Mouse (Mus musculus): ENCODE results near the gene Eef1e1. TPM values are rescaled to one million over a fixed set of nuclear protein-coding genes. Genes with fewer than 3 reads are reported as not detected.

Gene Eef1e1
- polyA plus RNA-seq, 1 experiment = 44.7 TPM

GRCm38 (mm10) chr13:38616887-38617286 lies 42.0 kb downstream of the Eef1e1 start:
- Histone ChIP-seq H3K36me3 (ENCODE audit: control insufficient read depth, insufficient read depth) (no peaks in the 10 kb centered on the region), H3K4me2 (ENCODE audit: low read depth) (no peak overlapping the region), H3K79me2 (ENCODE audit: control insufficient read depth, insufficient read depth) (no peaks in the 10 kb centered on the region), H3K4me3 (no peak overlapping the region), H3ac (ENCODE audit: control insufficient read depth, insufficient read length) (no peak overlapping the region), H3K27me3 (ENCODE audit: control insufficient read depth, insufficient read depth, insufficient read length) (no peaks in the 10 kb centered on the region)
- TF ChIP-seq TCF12 (IDR thresholded peaks at IDR 0.05; ENCODE audit: insufficient read depth, poor library complexity, severe bottlenecking) = no peak
- TF ChIP-seq MYOD1 (IDR thresholded peaks at IDR 0.05; ENCODE audit: control insufficient read depth in 1 of 3, insufficient read length in 2 of 3, low read depth in 2 of 3) = no peak
- TF ChIP-seq MAX (IDR thresholded peaks at IDR 0.05; ENCODE audit: low read depth) = no peak
- TF ChIP-seq E2F4 (IDR thresholded peaks at IDR 0.05; ENCODE audit: insufficient read depth) = no peak
- no peak for TF ChIP-seq CEBPB (IDR thresholded peaks at IDR 0.05; ENCODE audit: insufficient read depth, poor library complexity, severe bottlenecking)
- no peak for TF ChIP-seq REST (IDR thresholded peaks at IDR 0.05; ENCODE audit: insufficient read depth, insufficient read length)
- no peak for TF ChIP-seq USF1 (IDR thresholded peaks at IDR 0.05; ENCODE audit: low read depth)

- Histone ChIP-seq H3K4me2 (ENCODE audit: low read depth) (no peak overlapping the region), H3K36me3 (ENCODE audit: control insufficient read depth, insufficient read depth) (no peaks in the 10 kb centered on the region), H3K4me3 (no peak overlapping the region), H3K79me2 (ENCODE audit: control insufficient read depth, insufficient read depth) (no peaks in the 10 kb centered on the region), H3K27me3 (ENCODE audit: control insufficient read depth, insufficient read depth, insufficient read length) (no peaks in the 10 kb centered on the region), H3ac (ENCODE audit: control insufficient read depth, insufficient read length) (no peak overlapping the region)
- TF ChIP-seq E2F4 (IDR thresholded peaks at IDR 0.05; ENCODE audit: insufficient read depth) = no peak
- TF ChIP-seq MAX (IDR thresholded peaks at IDR 0.05; ENCODE audit: low read depth) = no peak
- TF ChIP-seq USF1 (IDR thresholded peaks at IDR 0.05; ENCODE audit: low read depth) = no peak
- TF ChIP-seq MYOD1 (IDR thresholded peaks at IDR 0.05; ENCODE audit: control insufficient read depth in 1 of 3, insufficient read length in 2 of 3, low read depth in 2 of 3) = no peak
- TF ChIP-seq POLR2A (IDR thresholded peaks at IDR 0.05; ENCODE audit: insufficient read length, low read depth) = no peak
- no peak for TF ChIP-seq SRF (IDR thresholded peaks at IDR 0.05; ENCODE audit: control insufficient read depth, insufficient read length, low read depth)
- TF ChIP-seq REST (IDR thresholded peaks at IDR 0.05; ENCODE audit: insufficient read depth, insufficient read length) = no peak
- TF ChIP-seq POLR2AphosphoS2 (IDR thresholded peaks at IDR 0.05; ENCODE audit: insufficient read length, low read depth) = no peak
- TF ChIP-seq CEBPB (IDR thresholded peaks at IDR 0.05; ENCODE audit: insufficient read depth, poor library complexity, severe bottlenecking) = no peak
- no peak for TF ChIP-seq TCF3 (IDR thresholded peaks at IDR 0.05; ENCODE audit: insufficient read length, low read depth)
These were observed 43.2 kb downstream of the Eef1e1 start for GRCm38 (mm10) chr13:38615656-38616055.

DNA sequence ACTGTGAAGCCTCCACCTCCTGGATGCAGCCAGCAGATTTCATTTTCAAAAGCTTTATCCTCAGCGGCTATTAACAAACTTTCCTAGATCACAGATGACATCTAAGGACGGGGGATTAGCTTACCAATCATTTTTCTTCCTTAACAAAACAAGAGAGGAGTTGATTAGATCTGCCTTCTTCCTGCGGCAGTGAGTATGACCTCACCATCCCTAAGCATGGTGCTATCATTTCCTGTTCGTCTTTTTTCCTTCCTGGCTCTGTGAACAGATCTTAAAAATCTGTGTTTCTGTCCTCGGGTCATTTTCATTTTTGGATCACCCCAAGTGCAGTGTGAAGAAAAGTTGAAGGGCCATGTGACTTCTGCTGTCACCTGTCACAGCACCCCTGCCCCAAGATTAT lies 44.6 kb downstream of the Eef1e1 start:
- Histone ChIP-seq H3K36me3 (ENCODE audit: control insufficient read depth, insufficient read depth) (peaks cover 4% of the 10 kb centered on the region), H3K27me3 (ENCODE audit: control insufficient read depth, insufficient read depth, insufficient read length) (no peaks in the 10 kb centered on the region), H3K4me2 (ENCODE audit: low read depth) (no peak overlapping the region), H3K79me2 (ENCODE audit: control insufficient read depth, insufficient read depth) (no peaks in the 10 kb centered on the region), H3K4me3 (no peak overlapping the region), H3ac (ENCODE audit: control insufficient read depth, insufficient read length) (no peak overlapping the region)
- TF ChIP-seq USF1 (IDR thresholded peaks at IDR 0.05; ENCODE audit: low read depth) (no peak), POLR2AphosphoS2 (IDR thresholded peaks at IDR 0.05; ENCODE audit: insufficient read length, low read depth) (no peak), TCF3 (IDR thresholded peaks at IDR 0.05; ENCODE audit: insufficient read length, low read depth) (no peak), MAX (IDR thresholded peaks at IDR 0.05; ENCODE audit: low read depth) (no peak), CEBPB (IDR thresholded peaks at IDR 0.05; ENCODE audit: insufficient read depth, poor library complexity, severe bottlenecking) (no peak), TCF12 (IDR thresholded peaks at IDR 0.05; ENCODE audit: insufficient read depth, poor library complexity, severe bottlenecking) (no peak), SRF (IDR thresholded peaks at IDR 0.05; ENCODE audit: control insufficient read depth, insufficient read length, low read depth) (no peak), POLR2A (IDR thresholded peaks at IDR 0.05; ENCODE audit: insufficient read length, low read depth) (no peak), E2F4 (IDR thresholded peaks at IDR 0.05; ENCODE audit: insufficient read depth) (no peak), MYOD1 (IDR thresholded peaks at IDR 0.05; ENCODE audit: control insufficient read depth in 1 of 3, insufficient read length in 2 of 3, low read depth in 2 of 3) (no peak), MYOG (IDR thresholded peaks at IDR 0.05; ENCODE audit: control insufficient read depth in 1 of 3, insufficient read depth in 1 of 3, insufficient read length in 2 of 3, low read depth in 2 of 3) (no peak), REST (IDR thresholded peaks at IDR 0.05; ENCODE audit: insufficient read depth, insufficient read length) (no peak)

- Histone ChIP-seq H3K36me3 (ENCODE audit: control insufficient read depth, insufficient read depth) (peaks cover 4% of the 10 kb centered on the region), H3K4me3 (no peak overlapping the region), H3ac (ENCODE audit: control insufficient read depth, insufficient read length) (no peak overlapping the region), H3K79me2 (ENCODE audit: control insufficient read depth, insufficient read depth) (no peaks in the 10 kb centered on the region), H3K27me3 (ENCODE audit: control insufficient read depth, insufficient read depth, insufficient read length) (no peaks in the 10 kb centered on the region), H3K4me2 (ENCODE audit: low read depth) (no peak overlapping the region)
- TF ChIP-seq TCF3 (IDR thresholded peaks at IDR 0.05; ENCODE audit: insufficient read length, low read depth) = no peak
- no peak for TF ChIP-seq MYOG (IDR thresholded peaks at IDR 0.05; ENCODE audit: control insufficient read depth in 1 of 3, insufficient read depth in 1 of 3, insufficient read length in 2 of 3, low read depth in 2 of 3)
- TF ChIP-seq MAX (IDR thresholded peaks at IDR 0.05; ENCODE audit: low read depth) = no peak
- TF ChIP-seq POLR2A (IDR thresholded peaks at IDR 0.05; ENCODE audit: insufficient read length, low read depth) = no peak
- TF ChIP-seq TCF12 (IDR thresholded peaks at IDR 0.05; ENCODE audit: insufficient read depth, poor library complexity, severe bottlenecking) = no peak
- no peak for TF ChIP-seq POLR2AphosphoS2 (IDR thresholded peaks at IDR 0.05; ENCODE audit: insufficient read length, low read depth)
- TF ChIP-seq MYOD1 (IDR thresholded peaks at IDR 0.05; ENCODE audit: control insufficient read depth in 1 of 3, insufficient read length in 2 of 3, low read depth in 2 of 3) = no peak
- no peak for TF ChIP-seq REST (IDR thresholded peaks at IDR 0.05; ENCODE audit: insufficient read depth, insufficient read length)
- no peak for TF ChIP-seq E2F4 (IDR thresholded peaks at IDR 0.05; ENCODE audit: insufficient read depth)
- TF ChIP-seq SRF (IDR thresholded peaks at IDR 0.05; ENCODE audit: control insufficient read depth, insufficient read length, low read depth) = no peak
- no peak for TF ChIP-seq USF1 (IDR thresholded peaks at IDR 0.05; ENCODE audit: low read depth)
- no peak for TF ChIP-seq CEBPB (IDR thresholded peaks at IDR 0.05; ENCODE audit: insufficient read depth, poor library complexity, severe bottlenecking)
These were observed 45.3 kb downstream of the Eef1e1 start for GRCm38 (mm10) chr13:38613583-38613982.

GRCm38 (mm10) chr13:38612608-38613007 lies 46.2 kb downstream of the Eef1e1 start:
- TF ChIP-seq POLR2AphosphoS2 (IDR thresholded peaks at IDR 0.05; ENCODE audit: insufficient read length, low read depth) (no peak), TCF3 (IDR thresholded peaks at IDR 0.05; ENCODE audit: insufficient read length, low read depth) (no peak), POLR2A (IDR thresholded peaks at IDR 0.05; ENCODE audit: insufficient read length, low read depth) (no peak), CEBPB (IDR thresholded peaks at IDR 0.05; ENCODE audit: insufficient read depth, poor library complexity, severe bottlenecking) (no peak), E2F4 (IDR thresholded peaks at IDR 0.05; ENCODE audit: insufficient read depth) (no peak), USF1 (IDR thresholded peaks at IDR 0.05; ENCODE audit: low read depth) (no peak), TCF12 (IDR thresholded peaks at IDR 0.05; ENCODE audit: insufficient read depth, poor library complexity, severe bottlenecking) (no peak), SRF (IDR thresholded peaks at IDR 0.05; ENCODE audit: control insufficient read depth, insufficient read length, low read depth) (no peak), MAX (IDR thresholded peaks at IDR 0.05; ENCODE audit: low read depth) (no peak), REST (IDR thresholded peaks at IDR 0.05; ENCODE audit: insufficient read depth, insufficient read length) (no peak), MYOG (IDR thresholded peaks at IDR 0.05; ENCODE audit: control insufficient read depth in 1 of 3, insufficient read depth in 1 of 3, insufficient read length in 2 of 3, low read depth in 2 of 3) (no peak), MYOD1 (IDR thresholded peaks at IDR 0.05; ENCODE audit: control insufficient read depth in 1 of 3, insufficient read length in 2 of 3, low read depth in 2 of 3) (no peak)
- H3K79me2 ChIP-seq (ENCODE audit: control insufficient read depth, insufficient read depth) = no peaks in the 10 kb centered on the region
- no peaks in the 10 kb centered on the region for H3K27me3 ChIP-seq (ENCODE audit: control insufficient read depth, insufficient read depth, insufficient read length)
- H3K4me2 ChIP-seq (ENCODE audit: low read depth) = no peak overlapping the region
- no peak overlapping the region for H3ac ChIP-seq (ENCODE audit: control insufficient read depth, insufficient read length)
- no peak overlapping the region for H3K4me3 ChIP-seq
- peaks cover 4% of the 10 kb centered on the region for H3K36me3 ChIP-seq (ENCODE audit: control insufficient read depth, insufficient read depth)
